Mouse (Mus musculus): ENCODE measurements around the gene Retn. TPM values are rescaled to one million over a fixed set of nuclear protein-coding genes. Genes with fewer than 3 reads are reported as not detected.

The Retn gene
- total RNA-seq, 1 experiment from 2014 or later: not detected

- ATAC-seq (replicated peaks in 1 of 2; ENCODE audit: insufficient read depth in 1 of 2, low FRiP score in 2 of 2, low TSS enrichment in 1 of 2, low read depth in 1 of 2, poor library complexity in 2 of 2, severe bottlenecking in 2 of 2): no peak
Observed at GRCm38 (mm10) chr8:3684530-3684929, 29.0 kb downstream of the Retn start.

DNA sequence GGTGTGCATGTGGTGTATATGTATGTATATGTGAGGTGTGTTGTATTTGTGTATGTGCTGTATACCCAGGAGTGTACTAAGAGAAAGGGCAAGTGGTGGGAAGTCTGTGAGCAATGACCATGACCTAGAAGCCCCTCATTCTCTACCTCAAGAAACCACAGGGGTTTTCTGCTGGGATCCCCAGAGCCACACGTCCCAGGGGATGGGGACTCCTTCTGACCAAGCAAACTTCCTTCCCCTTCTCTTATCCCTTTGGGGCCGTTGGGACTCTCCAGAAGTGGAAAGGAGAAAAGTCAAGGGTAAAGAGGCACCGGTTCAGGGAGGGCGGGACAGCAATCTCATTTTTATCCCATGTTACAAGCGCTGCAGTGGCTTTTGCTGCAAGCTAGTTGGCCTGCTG, 29.9 kb downstream of the Retn start:
- no peak for ATAC-seq (replicated peaks in 1 of 2; ENCODE audit: insufficient read depth in 1 of 2, low FRiP score in 2 of 2, low TSS enrichment in 1 of 2, low read depth in 1 of 2, poor library complexity in 2 of 2, severe bottlenecking in 2 of 2)

- ATAC-seq (replicated peaks in 1 of 2; ENCODE audit: insufficient read depth in 1 of 2, low FRiP score in 2 of 2, low TSS enrichment in 1 of 2, low read depth in 1 of 2, poor library complexity in 2 of 2, severe bottlenecking in 2 of 2): peak in 1 of 2 experiments; percentile 62; a peak in 1 of 4 replicates
Observed at GRCm38 (mm10) chr8:3687537-3687936, 32.0 kb downstream of the Retn start.

GRCm38 (mm10) chr8:3690774-3691173, 35.2 kb downstream of the Retn start:
- ATAC-seq (replicated peaks in 1 of 2; ENCODE audit: insufficient read depth in 1 of 2, low FRiP score in 2 of 2, low TSS enrichment in 1 of 2, low read depth in 1 of 2, poor library complexity in 2 of 2, severe bottlenecking in 2 of 2): no peak

DNA sequence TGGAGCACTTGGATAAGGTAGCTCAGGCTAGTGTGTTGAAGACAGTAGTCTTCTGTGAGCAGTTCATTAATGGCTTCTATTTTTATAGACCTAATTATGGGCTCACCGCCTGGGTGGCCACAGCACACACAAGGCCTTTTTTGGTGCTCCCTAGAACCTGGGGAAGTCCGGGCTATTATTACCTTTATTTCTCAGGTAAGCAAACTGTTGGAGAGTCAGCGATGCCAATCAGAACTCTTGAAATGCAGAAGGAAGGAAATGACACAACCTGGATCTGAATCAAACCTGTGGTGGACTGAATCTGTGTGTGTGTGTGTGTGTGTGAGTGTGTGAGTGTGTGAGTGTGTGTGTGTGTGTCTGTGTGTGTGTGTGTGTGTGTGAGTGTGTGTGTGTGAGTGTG, 38.6 kb downstream of the Retn start, which contains the start of gene Fcer2a:
Gene Fcer2a (minus strand): TSS at position 55 of the 400 bp plus-strand sequence.
- ATAC-seq (replicated peaks in 1 of 2; ENCODE audit: insufficient read depth in 1 of 2, low FRiP score in 2 of 2, low TSS enrichment in 1 of 2, low read depth in 1 of 2, poor library complexity in 2 of 2, severe bottlenecking in 2 of 2): no peak

DNA sequence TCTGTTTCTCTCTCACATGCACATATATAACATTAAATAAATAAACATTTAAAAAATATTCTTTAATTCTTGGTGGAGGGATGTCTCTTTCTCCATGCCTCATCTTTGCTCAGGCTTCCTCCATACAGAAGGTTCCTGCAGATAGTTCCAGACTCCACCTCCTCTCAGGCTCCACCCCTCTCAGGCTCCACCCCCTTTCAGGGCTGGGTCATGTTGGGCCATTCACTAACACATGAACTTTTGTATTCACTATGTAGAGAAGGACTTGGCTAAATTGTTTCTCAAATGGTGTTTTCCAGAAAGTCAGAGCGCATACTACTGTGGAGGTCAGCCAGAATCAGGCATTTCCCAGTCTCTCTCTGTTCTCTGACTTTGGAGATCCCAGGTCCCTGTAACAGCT, 45.9 kb downstream of the Retn start:
- peak; percentile 42 to 45; a peak in 1 of 4 replicates for ATAC-seq (replicated peaks in 1 of 2; ENCODE audit: insufficient read depth in 1 of 2, low FRiP score in 2 of 2, low TSS enrichment in 1 of 2, low read depth in 1 of 2, poor library complexity in 2 of 2, severe bottlenecking in 2 of 2)

- peak in 1 of 2 experiments; percentile 43; a peak in 1 of 4 replicates for ATAC-seq (replicated peaks in 1 of 2; ENCODE audit: insufficient read depth in 1 of 2, low FRiP score in 2 of 2, low TSS enrichment in 1 of 2, low read depth in 1 of 2, poor library complexity in 2 of 2, severe bottlenecking in 2 of 2)
Observed at GRCm38 (mm10) chr8:3705711-3706110, 50.1 kb downstream of the Retn start.

- ATAC-seq (replicated peaks in 1 of 2; ENCODE audit: insufficient read depth in 1 of 2, low FRiP score in 2 of 2, low TSS enrichment in 1 of 2, low read depth in 1 of 2, poor library complexity in 2 of 2, severe bottlenecking in 2 of 2): no peak
Observed at GRCm38 (mm10) chr8:3707611-3708010, 52.0 kb downstream of the Retn start.

Other genes with a start within 250 kb of the Retn start
- gene Pex11g, start 188.1 kb upstream of the Retn start, total RNA-seq (2017): 0.84 and 4.1 TPM in 2 replicates
- not detected in 2 replicates for gene Tex45, start 184.9 kb upstream of the Retn start, total RNA-seq (2017)
- gene Zfp358, start 162.6 kb upstream of the Retn start, total RNA-seq (2017): 10.6 and 11.6 TPM in 2 replicates
- 29.8 and 40.4 TPM in 2 replicates for gene Mcoln1, start 155.3 kb upstream of the Retn start, total RNA-seq (2017)
- gene Pnpla6, start 140.4 kb upstream of the Retn start, total RNA-seq (2017): 26.4 and 34.5 TPM in 2 replicates
- 0.69 and 2.0 TPM in 2 replicates for gene C330021F23Rik, start 87.8 kb upstream of the Retn start, total RNA-seq (2017)
- 3.9 TPM in 2 replicates for gene Camsap3, start 68.5 kb upstream of the Retn start, total RNA-seq (2017)
- gene Xab2, start 34.5 kb upstream of the Retn start, total RNA-seq (2017): 56.6 and 75.0 TPM in 2 replicates
- 209 and 215 TPM in 2 replicates for gene Pet100, start 34.2 kb upstream of the Retn start, total RNA-seq (2017)
- not detected in 2 replicates for gene Pcp2, start 30.2 kb upstream of the Retn start, total RNA-seq (2017)
- gene Stxbp2, start 24.8 kb upstream of the Retn start, total RNA-seq (2017): 121 and 152 TPM in 2 replicates
- 12.9 and 27.0 TPM in 2 replicates for gene Mcemp1, start 10.0 kb downstream of the Retn start, total RNA-seq (2017)
- 5.3 TPM in 1 of 2 replicates, not detected in the other for gene Fcor, start 16.6 kb downstream of the Retn start, total RNA-seq (2017)
- 48.3 and 61.2 TPM in 2 replicates for gene Trappc5, start 20.5 kb downstream of the Retn start, total RNA-seq (2017)
- 1.1 TPM in 1 of 2 replicates, not detected in the other for gene Fcer2a, start 38.4 kb downstream of the Retn start, total RNA-seq (2017)
- 0.81 TPM in 1 of 2 replicates, not detected in the other for gene Clec4g, start 64.9 kb downstream of the Retn start, total RNA-seq (2017)
- 1.7 and 1.8 TPM in 2 replicates for gene Cd209a, start 93.2 kb downstream of the Retn start, total RNA-seq (2017)
- gene Cd209e, start 198.5 kb downstream of the Retn start, total RNA-seq (2017): not detected in 2 replicates
- not detected in 2 replicates for gene Cd209d, start 222.8 kb downstream of the Retn start, total RNA-seq (2017)

Data from hematopoietic stem cell, adult 5-6 weeks (primary cell).